Mouse (Mus musculus) thymus, adult 18-20 months (tissue): Measurements from ENCODE around the gene 1700010I14Rik.

Experiments used
- DNase-seq, 2 experiments: peaks; one replicate each; pipeline ENCODE4 v3.0.0; 2022; ENCODE audit warnings: mixed read lengths in 2 of 2

Gene 1700010I14Rik

DNA sequence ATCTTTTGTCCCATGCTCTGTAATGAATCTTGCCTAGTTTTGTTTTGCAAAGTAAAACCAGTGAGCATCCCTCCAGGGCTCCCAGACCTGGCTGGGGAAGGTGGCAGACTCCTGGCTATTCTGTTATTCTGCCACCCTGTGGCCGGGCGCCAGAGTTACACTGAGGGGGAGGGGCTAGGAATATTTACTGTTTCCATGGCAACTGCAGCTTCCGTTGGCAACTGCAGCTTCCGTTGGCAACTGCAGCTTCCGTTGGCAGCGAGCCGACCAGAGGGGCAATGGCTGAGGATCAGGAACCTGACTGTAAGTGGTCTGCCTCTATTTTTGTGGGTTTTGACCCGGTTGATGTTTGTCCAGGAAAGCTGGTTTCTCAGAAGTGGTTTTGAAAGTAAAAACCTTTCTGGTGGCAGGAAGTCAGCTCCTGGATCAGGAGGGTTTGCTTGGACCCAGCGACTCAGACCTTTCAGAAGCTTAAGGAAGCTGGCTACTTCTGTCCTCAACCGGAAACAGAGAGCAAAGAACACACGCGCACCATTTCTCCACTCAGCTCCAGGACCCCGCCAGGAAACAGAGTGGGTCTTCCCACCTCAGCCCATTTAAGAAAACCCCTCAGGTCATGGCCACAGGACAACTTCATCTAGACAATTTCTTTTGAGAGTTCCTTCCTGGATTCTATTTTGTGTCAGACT lies at the start of gene 1700010I14Rik:
Gene 1700010I14Rik (plus strand): TSS at position 215 of the 689 bp plus-strand sequence.
- peak; percentile 80 to 85 for DNase-seq

DNA sequence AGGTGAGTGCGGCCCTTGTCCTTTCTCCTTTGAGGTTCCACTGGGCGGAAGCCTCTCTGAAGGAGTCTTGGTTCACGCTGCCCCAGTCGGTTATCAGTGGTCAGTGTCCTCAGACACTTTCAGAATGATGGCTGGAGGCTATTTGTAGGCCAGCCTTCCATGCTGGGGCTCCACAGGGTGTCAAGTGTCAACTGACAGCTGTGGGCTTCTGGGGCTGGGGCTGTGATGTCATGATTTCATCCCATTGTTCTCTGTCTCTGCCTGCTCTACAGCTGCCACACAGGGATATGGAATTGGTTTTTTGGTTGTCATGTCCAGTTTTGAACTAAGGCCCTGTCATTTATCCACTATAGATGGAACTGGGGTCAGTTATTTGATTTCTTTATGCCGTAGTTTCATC lies 36.5 kb upstream of the 1700010I14Rik start:
- DNase-seq = no peak

DNA sequence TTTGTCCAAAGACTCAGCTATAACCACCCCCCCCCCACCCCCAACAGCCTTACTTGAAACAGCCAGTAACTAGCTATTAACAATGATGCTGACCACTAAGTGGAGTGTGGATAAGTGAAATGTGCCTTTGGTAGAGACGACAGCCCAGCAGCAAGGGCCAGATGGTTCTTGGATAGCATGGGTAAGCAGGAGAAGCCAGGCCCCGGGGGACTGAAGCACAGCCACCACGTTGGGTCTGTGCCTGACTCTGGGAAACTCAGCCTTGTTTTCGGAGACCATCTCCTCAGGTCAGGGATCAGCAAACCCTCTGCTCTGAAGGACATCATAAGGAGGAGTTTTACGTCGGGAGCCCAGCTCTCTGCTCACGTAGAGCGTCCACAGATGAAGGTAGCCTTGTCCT lies 35.2 kb upstream of the 1700010I14Rik start:
- DNase-seq = no peak

DNA sequence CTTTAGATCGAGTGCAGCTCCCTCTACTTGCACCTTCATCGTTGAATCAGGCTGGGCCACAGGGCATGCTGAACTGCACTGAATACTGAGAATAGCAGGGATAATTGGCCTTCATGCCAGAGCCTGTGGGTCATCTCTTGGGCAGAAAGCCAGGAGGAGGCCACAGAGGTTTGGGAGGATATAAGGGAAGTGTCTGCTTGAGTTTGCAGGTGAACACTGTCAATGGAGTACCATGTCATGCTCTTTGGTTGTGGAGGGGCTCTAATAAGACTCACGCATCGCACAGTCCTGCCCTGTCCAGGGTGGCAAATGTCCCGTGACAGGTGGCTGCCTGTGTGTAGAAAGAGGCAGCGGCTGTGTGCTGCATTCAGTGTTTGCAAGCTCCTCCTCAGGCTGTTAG lies 30.0 kb upstream of the 1700010I14Rik start:
- no peak for DNase-seq

DNA sequence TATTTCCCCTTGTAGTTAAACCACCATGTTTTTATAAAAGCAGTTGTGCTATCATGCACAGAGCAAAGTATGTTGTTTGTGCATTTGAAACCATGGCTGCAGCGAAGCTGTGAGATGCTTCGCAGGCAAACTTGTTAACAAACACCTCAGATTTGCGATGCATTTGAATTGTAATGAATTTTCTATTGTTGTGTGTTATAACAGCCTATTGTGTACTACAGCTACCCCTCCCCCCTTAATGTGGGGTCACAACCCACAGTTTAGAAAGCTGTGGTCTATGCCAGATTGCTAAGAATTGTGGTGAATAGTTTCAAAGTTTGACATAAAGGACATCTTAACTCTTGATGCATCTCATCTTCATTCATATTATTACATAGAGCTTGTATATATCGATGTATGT lies 27.7 kb upstream of the 1700010I14Rik start:
- no peak for DNase-seq

DNA sequence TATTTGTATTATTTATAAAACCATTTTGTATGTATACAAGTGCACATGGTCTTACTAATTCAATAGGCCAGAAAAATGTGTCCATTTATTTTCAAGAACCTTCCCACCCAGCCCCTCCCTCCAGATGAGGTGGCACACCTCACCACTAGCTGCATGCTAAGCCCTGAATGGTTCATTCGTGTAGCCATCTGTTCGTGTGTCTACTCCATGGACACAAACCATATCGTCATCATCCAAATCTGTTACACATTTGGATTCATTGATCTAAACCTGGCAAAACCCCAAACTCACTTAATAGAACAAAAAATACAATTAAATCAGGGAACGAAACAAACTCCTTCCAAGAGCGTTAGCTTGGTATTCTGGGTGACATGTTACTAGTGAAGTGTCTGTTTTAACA lies 27.0 kb upstream of the 1700010I14Rik start:
- DNase-seq = no peak

DNA sequence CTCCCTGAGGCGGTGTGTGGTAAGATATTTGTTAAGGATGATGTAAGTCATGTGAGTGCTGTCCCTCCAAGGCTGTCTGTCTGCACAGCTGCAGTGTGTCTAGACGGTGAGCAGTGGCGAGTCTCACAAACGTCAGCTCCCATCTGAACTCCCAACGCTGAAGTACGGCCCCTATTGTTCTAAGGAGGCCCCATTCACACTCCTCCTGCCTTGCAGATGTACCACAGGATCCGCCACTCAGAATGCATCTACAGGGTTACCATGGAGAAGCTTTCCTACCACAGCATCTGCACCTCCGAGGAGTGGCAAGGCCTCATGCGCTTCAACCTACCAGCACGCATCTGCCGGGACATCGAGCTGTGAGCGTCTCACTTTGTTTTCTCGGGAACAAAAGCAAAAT lies 26.5 kb upstream of the 1700010I14Rik start:
- no peak for DNase-seq

DNA sequence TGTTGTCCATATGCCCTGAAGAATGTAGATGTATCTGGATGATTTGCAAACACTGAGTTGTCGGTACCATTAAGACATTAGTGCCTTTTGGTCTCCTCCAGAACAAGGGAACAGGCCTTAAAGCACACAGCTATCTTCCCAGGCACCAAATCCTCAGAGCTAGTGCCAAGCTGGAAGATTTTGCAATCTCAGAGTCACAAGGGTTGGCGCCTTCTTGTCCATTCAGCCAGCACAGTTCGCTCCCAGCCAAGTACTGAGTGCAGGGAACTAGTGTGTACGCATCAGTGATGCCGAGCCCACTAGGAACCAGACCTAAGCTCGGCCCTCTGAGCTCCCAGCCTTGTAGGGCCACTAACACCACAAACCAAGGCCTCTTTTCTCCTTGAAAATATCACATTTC lies 23.0 kb upstream of the 1700010I14Rik start:
- DNase-seq = no peak

DNA sequence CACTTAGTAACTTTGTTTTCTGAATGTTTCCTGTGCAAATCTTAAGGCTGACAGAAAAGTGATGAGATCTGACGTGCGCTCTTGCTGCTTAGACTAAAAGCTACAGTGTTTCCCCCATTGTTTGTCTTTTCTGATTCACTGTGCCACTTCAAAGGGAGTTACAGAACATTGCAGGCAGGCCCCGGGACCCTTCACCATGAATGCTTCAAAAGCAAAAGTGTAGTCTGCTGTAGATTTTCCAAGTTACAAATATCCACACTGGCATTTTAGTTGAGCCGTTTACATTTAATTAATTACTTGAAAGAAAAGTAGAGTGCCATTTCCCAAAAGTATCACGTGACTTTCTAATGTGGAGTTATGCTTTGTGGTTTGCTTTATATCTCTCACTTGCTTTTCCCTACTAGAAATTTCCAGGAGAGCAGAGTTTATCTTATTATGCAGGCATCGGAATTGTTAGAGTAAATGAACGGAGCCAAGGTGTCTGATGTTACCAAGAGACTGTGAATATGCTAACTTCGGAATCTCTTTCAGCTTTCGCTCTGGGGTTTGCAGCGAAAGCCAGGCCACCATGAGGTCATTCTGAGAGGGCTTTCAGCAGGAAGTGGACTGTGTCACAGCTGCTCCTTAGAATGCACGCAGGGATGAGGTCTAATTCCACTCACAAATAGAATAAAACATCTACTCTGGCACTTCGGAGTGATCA lies 15.8 kb upstream of the 1700010I14Rik start:
- DNase-seq = no peak

DNA sequence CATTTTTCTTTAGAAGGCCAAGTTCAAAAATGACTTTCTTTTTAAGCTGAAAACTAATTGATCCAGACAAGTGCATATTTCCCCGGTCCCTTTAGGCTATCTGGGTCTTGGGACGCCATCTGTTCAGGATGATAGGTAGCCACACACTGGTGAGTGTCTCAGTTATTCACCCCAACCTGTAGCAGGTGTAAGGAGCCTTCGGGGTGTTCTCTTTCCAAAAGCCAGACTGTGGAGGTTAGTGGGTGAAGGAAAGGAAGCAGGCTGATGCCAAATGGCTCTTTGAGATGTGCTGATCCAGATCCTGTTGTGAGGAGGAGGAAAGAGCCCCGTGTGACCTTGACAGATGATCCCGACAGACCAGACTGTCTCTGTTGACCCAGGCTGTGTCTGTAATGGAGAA lies 14.8 kb upstream of the 1700010I14Rik start:
- no peak for DNase-seq

DNA sequence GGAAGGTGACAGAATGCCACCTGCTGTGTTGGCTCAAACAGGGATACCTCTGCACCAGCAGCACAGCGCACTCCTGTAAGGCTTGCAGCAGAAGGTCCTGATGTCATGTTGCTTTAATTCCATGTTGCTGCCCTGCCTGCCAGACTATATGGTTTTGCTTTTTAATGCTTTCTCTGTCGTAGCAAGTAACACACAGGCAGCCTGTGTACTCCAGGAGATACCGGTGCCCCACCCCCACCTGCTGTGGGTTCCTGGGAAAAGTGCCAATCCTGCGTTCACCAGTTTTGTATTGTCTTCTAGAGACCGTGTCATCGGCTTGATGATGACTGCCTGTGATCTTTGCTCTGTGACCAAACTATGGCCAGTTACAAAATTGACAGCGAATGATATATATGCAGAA lies 13.7 kb upstream of the 1700010I14Rik start:
- DNase-seq = no peak

DNA sequence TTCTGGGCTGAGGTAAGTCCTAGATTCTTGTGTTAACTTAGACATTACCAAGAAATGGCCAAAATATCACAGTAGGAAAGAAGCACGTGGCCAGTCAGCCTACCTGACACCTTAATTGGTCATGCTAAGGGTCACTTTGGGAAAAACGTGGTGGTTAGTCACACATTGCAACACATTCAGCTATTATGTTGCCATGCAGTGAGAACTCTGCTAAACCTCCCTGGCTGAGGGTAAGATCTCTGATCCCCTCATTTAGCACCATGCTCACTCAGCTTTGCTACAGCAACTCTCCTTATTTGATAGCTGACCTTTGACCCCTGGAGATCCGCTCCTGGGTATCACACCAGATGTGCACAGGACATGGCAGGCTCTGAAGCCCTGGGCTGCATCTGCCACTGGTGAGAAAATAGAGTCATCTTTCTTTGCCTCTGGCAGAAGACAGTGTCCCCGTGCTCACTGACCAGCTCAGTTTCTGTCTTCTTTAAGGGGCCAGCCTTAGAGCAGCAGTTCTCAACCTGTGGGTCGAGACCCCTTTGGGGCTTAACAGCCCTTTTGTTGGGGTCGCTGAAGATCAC lies 13.2 kb upstream of the 1700010I14Rik start:
- DNase-seq = no peak

DNA sequence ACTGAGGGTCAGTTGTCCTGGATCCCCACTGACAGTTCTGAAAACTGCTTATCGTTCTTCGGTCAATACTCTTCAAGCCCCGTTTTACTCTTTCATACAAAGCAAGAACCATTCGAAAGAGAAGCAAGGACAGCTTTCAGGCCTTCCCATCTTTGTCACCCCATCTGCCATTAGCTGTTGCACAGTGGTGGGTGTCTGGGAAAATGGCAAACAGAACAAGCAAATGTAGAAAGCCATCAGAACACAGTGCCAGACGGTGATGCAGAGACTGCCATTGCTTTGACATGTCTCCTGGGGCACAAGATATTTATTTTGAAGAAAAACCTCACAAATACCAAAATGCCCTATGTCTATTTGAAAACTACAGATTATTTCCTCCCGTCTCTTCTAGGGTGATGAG lies 11.4 kb upstream of the 1700010I14Rik start:
- DNase-seq = no peak

DNA sequence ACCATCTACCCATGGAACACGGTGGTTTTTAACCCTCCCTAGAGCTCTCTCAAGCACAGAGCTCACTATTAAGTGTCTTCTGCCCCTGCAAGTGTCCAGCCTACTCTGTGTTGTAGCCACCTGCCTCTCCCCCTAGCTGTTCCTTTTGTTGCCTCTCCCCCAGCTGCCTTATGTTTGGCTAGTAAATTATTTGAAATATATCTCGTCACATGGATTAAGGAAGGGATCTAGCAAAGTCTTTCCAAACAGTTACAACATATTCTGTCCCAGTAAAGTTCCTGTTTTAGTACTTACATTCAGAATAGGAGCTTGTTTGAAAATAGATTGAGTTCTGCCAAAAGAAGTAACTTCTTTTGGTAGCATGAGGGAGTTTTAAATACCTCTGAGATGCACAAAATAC lies 10.9 kb upstream of the 1700010I14Rik start:
- DNase-seq = no peak

DNA sequence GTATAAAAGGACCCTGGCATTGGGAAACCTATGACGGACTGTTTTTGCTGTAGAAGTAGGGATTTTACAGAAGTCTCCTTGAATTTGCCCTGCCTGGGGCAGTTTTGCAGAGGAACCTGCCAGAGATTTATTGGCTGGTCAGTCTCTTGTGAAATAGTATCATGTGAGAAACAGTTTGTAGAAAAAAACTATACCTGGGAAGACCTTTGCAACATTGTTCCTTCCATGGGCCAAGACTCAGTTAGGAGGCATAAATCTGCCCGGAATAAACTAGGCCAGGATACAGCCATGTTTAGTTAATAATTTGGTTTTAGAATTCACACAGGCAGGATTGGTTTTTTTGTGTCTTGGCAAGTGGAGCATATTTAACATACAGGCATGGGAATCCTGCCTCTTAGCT lies 4.6 kb upstream of the 1700010I14Rik start:
- no peak for DNase-seq

DNA sequence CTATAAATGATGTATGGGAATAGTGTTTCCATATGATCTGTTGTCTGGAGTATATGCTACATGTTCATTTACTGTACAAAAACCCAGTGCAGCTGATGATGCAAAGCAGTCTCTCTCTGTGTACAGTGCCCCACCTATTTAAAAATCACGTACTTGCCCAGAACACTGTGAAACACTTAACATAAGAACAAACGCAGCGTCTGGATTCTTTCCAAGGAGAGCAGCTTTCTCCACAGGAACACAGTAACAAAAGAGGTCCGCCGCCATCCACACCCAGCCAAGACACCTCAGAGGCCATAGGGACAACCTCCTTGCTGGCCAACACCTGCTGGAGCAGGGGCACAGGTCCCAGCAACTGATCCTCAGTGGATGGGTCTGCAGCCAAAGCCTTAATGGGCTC lies 2.4 kb upstream of the 1700010I14Rik start:
- DNase-seq = no peak

DNA sequence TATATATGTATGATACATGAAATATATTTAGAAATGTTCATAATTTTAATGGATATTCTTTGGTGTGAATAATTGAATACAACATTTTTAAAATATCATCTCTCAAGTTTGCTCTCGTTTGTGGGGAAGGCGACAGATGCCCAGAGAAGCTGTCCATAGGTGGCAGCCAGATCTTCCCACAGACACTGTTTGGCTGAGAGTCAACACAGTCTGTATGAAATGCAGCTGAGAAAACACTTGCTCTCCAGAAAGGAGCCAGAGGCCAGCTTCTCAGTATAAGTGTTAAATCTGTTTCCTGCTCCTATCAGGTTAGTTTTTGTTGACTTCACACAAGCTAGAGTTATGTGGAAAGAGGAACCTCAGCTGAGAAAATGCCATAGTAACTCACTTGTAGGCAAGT lies 1.6 kb upstream of the 1700010I14Rik start:
- DNase-seq = no peak

DNA sequence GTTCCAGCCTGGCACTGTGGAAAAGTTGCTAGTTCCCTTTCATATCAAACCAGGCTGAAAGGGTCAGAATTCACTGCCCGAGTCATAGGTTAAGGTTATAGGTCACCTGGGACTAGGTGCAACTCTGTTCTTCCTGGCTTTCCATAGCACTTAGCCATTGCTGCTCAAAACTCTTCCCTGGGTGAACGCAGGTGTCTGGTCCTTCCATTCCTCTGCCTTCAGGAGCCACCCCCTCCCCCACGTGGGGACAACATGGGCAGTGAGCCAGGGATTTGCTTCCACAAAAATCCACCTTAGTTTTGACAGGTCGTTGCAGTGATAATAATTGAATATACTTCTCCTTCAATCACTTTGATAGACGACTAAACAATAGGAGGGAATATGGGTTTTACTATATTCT lies 764 bp upstream of the 1700010I14Rik start:
- no peak for DNase-seq

DNA sequence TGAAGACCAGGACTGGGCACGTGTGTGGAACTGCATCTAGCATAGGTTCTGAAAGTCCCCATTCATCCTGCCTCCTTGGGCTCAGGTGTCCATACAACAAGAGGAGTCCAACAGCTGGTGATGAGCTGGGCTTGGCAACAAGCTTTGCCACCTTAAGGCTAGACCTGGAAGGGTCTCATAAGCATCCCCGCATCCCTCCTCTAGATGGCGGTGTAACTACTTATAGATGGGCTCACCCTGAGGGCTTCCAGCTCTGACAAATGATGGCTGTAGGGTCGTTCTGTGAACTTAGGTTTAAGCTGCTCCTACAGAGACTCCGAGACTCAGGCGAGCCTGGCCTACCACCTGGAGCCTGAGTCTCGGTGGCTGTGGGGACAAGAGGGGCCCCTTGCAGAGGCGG lies 3.0 kb downstream of the 1700010I14Rik start:
- peak; percentile 26 to 33 for DNase-seq

DNA sequence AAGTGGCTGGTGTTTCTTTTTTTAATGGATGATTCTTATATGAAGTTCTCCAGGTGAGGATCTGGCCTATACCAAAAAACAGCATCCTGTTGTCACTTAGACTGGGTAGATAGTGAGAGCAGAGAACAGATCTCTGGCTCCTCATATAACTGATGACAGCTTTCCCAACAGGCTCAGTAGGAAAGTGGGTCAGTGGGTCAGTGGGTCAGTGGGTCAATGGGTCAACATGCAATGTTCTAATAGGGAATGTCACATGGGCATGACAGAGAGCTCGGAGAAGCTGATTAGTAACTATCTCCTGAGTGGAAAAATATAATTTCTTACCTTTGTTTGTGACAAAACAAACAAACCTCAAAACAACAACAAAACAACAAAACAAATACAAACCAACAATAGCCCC lies 7.2 kb downstream of the 1700010I14Rik start:
- DNase-seq = no peak

DNA sequence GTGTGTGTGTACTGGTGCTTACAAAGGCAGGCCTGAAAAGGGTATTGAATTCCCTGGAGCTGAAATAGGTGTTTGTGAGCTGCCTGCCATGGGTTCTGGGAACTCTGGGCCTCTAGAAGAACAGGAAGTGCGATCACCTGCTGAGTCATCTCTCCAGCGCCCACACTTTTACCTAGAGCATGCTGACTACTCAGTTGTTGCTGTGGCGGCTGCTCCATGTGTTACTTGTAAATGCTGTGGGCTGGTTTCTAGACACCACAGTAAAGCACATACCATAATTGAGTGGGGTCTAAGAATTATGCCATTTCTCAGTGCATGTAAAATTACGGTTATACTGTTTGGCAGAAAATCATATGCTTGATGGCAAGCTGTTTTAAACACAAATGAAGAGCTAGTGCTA lies 14.3 kb downstream of the 1700010I14Rik start:
- DNase-seq = no peak

DNA sequence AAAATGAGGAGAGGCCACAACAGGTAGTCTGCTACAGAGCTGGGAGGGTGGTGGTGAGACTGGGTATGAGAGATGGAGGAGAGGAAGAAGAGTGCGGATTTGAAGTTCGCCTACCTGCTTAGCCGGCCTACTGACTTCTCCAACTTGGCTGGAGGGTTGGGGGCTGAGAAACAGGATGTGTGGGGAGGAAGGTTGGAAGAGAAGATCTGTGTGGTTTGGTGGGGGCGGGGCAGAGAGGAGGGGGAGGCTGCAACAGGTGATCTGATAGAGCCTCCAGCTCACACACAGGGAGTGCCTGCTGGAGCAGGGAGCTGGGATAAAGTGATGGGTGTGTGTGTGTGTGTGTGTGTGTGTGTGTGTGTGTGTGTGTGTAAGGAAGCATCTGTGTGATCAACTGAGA lies 16.4 kb downstream of the 1700010I14Rik start:
- peak in 1 of 2 experiments; percentile 15 for DNase-seq

DNA sequence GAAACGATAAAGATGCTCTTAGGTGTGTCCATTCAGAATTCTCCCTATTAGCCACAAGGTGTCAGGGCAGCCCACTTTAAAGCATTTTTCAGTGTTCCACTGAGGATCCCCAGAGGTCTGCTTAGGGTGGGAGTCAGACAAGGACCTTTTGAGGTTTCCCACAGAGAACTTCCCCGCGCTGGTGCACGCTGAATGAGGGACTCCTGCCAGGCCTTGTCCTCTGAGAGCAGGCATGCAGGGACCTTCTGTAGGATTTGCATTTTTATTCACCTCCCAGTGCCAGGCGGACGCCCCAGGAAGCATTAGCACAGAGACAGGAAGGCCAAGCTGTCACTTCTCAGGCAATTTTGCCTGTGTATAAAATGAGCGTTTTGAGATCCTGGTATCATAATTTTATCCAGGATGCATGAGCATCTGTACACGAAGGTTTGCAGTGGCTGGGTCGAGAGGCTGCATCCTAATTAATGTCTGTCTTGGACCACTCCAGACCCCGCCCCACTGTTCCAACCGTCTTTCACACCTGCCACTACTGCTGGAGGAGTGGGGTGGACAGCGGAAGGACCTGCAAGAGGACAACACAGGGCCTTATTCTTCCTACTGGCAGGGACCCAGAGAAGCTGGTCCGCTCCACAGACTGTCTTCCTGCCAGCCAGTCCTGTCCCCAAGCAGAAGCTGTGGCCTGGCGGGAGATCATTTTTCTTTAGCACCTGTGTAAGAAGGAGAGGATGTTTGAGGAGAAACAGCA lies 35.2 kb downstream of the 1700010I14Rik start:
- DNase-seq = no peak

DNA sequence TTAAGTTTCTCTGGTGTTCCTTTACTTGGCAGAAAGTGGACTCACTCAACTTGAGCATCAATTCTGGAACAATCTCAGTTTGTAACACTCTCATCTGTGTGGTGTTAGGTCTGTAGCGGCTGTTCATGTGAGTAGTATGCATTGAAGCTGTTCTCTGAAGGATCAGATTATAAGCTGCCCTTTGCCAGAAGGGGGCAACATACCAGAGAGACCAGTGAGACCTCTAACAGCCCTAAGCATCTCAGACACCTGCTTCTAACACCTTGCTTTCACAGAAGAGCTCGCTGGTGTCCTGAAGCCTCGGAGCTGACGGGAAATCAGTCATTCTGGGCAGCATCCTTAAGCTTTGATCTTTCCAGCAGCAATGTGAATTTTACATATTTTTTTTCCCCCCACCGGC lies 42.0 kb downstream of the 1700010I14Rik start:
- DNase-seq = no peak
